Mouse (Mus musculus) embryo, embryonic 9.5 days (tissue): Measurements from ENCODE around the gene Phactr4.
A peak's percentile ranks its signal among the peaks of the same experiment; 100 is the strongest.

Experiments used
- DNase-seq: peaks from one replicate; pipeline ENCODE4 v3.0.0-alpha.2; 2017; ENCODE audit errors: extremely low spot score

The Phactr4 gene

DNA sequence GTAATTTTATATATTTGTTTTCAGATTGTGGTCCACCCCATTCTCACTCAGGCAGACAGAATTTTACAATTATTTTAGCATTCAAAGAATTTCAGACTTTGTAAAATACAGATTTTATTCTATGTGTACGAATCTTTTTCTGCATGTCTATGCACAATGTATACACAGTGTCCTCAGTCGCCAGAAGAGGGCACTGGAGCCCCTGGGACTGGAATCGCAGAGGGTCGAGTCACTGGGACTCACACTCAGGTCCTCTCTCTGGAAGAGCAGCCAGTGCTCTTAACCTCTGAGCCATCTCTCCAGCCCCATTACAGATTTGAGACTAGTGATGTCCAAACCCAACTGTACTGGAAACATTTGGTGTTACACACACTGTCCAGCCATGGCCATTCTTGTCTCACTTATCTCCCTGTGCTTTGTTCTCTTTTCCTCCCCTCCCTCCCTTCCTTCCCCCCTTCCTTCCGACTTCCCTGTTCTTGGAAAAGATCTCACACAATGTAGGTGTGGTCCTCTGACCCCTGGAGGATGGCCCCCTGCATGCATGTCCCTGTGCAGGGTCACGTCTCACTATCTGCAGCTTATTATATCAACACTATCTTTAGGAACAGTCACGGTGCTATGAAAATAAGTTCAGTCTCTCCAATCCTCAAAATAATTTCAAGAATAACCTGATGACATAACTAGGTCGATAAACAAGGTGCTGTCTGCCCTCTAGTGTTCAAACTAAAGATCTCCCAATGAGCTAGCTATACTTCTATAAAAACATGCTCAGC lies 10.8 kb downstream of the Phactr4 start:
- DNase-seq = peak; percentile 19

- DNase-seq = no peak
These were observed 12.6 kb downstream of the Phactr4 start for GRCm38 (mm10) chr4:132409587-132410229.

GRCm38 (mm10) chr4:132406393-132407189 lies 15.7 kb downstream of the Phactr4 start:
- no peak for DNase-seq

DNA sequence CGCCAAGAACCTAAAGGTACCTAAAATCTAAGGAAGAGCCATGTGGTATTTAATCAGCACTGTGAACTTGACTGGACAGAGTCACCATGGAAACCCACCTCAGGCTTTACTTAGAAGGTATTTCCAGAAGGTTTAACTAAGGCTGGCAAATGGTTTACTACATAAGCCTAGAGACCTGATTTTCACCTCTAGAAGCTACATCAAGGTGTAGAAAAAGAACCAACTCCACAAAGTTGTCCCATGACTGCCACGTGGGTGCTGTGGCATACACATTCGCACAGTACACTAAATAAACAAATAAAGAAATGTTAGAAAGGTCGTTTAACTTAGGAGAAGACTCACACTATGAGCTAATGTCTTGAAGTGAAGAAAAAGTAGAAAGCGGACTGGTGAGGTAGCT lies 17.7 kb downstream of the Phactr4 start:
- no peak for DNase-seq

GRCm38 (mm10) chr4:132403063-132403660 lies 19.1 kb downstream of the Phactr4 start:
- DNase-seq = no peak

- no peak for DNase-seq
These were observed 21.3 kb downstream of the Phactr4 start for GRCm38 (mm10) chr4:132401016-132401415.

DNA sequence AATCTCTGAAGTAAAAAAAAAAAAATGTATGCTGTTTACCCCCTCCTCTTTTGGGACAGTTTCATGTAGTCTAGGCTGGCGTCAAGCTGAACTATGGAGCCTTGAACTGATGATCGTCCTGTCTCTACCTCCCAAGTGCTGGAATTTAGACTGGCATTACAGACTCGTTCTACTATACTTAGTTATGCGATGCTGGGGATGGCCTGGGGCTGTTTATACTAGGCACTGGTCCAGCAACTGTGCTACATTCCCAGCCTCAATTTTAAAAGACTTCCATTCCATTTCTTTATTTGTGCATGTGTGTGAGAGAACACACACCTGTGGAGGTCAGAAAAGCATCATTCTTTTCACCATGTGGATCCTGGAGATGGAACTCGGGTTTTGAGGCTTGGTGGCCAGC lies 23.4 kb downstream of the Phactr4 start:
- DNase-seq = no peak

DNA sequence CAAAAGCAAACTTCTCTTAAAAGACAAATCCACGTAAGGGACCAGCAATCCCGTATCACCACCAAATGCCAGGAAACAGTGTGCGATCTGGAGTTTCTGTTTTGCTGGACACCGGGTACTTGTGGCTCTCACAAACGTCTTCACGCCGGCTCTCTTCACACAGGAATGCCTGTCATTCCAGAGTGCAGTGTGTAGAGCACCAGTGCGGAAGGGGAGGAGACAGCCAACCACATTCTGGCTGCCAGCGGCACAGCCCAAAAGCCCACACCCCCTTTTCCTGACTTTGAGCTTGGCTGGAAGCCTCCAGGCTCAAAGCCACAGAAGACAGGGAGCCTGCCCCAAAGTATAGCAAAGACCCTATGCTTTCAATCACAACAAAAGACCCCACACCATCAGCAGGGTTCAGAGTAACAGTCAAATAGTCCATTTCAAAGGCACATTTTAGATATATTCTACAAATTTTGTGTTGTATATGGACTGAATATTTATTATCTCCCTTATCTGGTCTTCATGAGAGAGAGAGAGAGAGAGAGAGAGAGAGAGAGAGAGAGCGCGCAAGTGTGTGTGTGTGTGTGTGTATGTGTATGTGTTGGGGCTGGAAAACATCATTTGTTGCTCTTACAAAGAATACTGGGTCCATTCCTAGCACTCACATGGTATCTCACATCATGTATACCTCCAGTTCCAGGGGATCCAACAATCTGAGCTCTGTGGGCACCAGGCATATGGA lies 24.1 kb downstream of the Phactr4 start:
- DNase-seq = peak; percentile 44

DNA sequence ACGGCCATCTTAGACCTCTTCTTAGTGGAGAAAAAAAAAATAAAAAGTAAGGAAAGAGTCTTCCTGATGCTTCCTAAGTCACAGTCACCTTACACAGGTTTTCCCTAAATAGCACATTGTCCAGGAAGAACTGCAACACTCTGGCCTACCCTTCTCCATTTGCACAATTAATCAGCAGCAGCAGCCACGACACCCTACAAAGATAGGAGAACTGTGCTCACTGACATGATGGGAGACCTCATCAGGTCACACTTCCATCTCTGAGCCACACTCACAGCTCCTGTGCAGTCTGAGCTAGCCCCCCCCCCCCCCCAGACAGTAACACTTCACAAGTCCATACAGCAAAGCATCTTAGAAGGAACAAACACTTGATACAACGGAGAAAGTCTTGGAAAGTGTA lies 25.2 kb downstream of the Phactr4 start:
- no peak for DNase-seq

DNA sequence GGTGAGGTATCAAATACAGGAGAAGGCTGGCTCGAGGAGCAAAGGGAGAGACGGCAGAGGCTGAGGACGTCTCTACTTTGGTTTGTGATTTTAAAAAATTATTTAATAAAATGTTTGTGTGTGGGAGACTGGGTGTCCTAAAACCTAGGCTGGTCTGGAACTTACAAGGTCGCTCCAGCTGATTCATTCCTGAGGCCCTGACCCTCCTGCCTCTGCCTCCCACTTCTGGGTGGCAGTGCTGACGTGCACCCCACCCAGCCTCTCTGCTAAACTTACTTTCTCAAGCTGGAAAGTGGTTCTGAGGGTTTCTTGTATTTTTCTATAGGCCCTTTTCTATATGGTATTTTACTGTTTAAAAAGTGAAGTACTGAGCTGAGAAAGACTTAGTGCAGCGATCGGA lies 26.0 kb downstream of the Phactr4 start:
- no peak for DNase-seq

- DNase-seq = no peak
These were observed 31.1 kb downstream of the Phactr4 start for GRCm38 (mm10) chr4:132391063-132391740.

DNA sequence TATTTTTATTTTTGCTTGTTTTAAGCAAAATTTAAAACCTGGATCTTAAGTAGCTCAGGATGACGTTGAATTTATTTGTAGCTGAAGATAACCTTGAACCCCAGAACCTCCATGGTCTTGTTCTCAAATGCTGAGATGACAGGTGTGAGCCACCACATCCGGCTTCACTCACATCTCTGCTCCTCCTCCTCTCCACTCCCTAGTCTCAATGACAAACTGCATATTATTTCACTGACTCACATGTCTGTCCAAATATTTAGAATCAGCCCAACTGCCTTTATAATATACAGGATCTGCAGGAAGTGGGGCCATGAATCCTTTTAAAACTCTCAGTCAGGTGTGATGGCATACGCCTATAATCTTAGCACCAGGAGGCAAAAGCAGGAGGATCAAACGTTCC lies 33.0 kb downstream of the Phactr4 start:
- no peak for DNase-seq

DNA sequence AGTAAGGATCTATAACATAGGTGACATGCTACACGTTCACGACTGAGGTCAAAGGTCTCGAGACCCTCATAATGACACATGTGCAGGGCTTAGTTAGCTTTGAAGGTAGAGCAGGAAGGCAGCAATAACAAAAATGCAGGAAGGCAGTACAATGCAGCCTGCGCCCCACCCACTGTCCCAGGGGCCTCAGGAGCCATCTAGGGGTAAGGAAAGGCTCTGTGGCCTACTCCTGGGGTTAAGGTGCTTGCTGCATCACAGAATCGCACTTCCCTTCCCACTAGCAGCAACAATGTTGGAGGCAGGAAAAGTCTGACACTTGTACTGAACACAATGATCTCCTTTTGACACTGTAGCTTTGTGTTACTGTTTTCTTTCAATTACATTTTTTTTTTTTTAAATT lies 34.7 kb downstream of the Phactr4 start:
- DNase-seq = no peak

DNA sequence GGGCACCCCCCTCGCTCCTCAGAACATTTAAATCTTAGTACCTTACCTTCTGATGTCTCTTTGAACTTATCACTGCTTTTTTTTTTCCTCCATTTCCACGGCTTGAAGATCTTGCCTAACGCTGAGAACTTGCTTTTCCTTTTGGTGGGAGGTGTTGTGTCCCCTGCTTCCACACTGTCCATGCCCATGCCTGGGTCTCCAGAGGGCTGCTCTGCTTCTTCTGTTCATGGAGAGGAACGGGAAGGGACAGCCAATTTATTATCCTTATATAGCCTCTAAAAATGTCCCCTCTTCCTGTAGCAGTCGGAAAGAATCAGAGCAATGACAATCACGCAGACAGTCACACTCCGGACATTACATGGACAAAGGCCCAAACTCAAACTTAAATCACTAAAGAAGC lies 35.4 kb downstream of the Phactr4 start:
- DNase-seq = no peak

DNA sequence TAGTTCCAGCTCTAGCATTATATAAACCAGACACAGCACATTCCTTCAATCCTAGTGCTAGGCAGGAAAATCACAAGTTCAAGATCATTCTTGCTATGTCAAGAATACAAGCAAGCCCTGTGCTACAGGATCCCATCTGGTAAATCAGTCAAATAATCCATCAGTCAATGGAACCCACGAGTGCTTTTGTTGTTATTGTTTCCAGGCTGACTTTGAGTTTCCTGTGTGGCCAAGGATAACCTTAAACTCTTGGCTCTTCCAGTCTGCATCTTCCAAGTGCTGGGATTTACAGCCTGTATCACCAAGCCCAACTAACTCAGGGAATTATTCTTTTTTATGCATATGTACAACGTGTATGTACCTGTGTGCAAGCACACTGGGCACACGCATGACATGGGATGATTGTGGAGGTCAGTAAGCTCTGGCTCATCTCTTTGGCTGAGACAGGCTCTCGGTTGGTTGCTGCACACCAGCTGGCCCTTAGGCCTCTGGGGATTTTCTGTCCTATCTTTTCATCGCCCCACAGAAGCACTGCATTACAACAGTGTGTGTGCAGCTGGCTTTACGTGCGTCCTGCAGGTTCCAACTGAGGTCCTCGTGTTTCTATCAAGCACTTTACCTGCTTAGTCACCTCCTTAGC lies 36.4 kb downstream of the Phactr4 start:
- no peak for DNase-seq

- no peak for DNase-seq
These were observed 38.8 kb downstream of the Phactr4 start for GRCm38 (mm10) chr4:132383455-132383854.

GRCm38 (mm10) chr4:132382296-132382695 lies 40.0 kb downstream of the Phactr4 start:
- no peak for DNase-seq

- DNase-seq = no peak
These were observed 41.2 kb downstream of the Phactr4 start for GRCm38 (mm10) chr4:132380965-132381616.

DNA sequence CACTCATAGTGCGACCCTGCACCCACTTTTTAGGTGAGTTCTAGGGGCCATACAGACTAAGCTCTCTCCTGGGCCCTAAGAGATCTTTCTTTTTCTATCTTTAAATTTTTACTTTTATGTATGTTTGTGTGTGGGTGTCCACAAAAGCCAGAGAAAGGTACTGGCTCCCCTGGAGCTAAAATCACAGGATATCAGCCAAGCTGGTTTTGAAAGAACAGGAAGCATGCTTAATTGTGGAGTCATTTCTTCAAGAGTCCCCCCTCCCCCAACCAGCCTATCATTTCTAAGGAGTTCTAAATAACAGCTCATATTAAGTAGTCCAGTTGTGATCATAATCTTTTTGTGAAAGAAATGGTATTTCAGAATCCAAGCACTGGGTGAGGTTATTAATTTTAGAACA lies 48.5 kb downstream of the Phactr4 start:
- DNase-seq = no peak
